Mouse (Mus musculus): ENCODE results near the gene Ears2.

Ears2 gene

DNA sequence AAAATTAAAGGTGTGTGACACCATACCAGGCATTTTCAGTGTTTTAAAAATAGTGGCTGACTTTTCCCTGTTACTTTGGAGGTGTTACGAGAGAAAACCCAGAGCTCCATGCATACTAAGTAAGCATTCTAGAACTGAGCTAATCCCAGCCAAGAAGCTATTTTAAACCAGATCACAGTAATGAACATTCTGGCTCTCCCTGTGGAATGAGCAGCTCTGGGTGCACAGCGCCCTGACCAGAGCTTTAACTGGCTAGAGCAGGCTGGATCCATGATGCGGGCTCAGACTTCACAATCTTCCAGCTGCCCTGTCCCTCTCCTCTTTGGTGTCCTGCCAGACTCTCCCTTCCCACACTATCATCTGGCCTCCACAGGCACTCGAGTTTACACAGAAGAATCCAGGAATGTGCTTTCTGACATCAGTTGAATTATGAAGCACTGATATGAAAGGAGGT lies 21.9 kb downstream of the Ears2 start:
- no peak for DNase-seq (ENCODE audit: low read depth)

DNA sequence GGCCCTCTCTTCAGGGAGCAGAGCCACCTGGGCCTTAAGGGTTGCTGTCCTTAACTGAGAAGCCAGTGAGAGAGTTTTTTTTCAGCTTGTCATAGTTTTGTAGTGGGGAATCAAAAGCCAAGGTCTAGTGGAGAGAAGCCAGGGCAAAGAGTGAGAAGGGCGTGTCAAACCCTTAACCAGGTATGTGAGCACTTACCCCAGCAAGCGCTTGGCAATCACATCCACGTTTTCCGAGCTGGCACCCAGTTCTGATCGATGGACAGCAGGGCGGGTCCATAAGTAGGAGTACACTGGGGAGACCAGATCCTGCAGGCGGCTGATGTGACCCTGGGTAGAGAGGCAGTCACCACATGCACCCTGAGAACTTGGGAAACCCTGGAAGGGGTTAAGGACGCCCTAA lies 23.0 kb downstream of the Ears2 start:
- no peak for DNase-seq (ENCODE audit: low read depth)

- DNase-seq (ENCODE audit: low read depth) = no peak
Measured at GRCm38 (mm10) chr7:122034348-122034747, 32.7 kb downstream of the Ears2 start.

DNA sequence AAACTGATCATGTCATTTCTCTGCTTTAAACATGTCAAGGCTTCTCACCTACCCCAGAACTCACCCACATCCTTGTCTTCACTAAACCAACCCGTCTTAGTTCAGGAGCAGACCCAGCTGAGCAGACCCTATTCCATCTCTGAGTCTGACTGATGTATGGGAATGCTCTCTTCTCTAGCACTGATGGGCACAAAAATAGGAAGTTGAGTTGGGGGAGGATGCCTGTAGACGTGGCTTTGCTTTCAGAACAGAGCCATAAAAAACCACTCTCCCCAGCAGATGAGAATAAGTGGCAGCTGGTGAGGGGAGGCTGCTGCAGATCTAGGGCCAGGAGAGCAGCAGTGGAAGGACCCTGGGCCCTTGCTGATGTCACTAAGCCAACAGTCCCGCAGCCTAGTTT lies 33.7 kb downstream of the Ears2 start:
- DNase-seq (ENCODE audit: low read depth) = no peak

- no peak for DNase-seq (ENCODE audit: low read depth)
Measured at GRCm38 (mm10) chr7:122022131-122022530, 44.9 kb downstream of the Ears2 start.

GRCm38 (mm10) chr7:122020667-122021354 lies 46.3 kb downstream of the Ears2 start, which contains the start of gene Gga2:
Gene Gga2, minus strand, starts transcription at chr7:122021222.
- DNase-seq (ENCODE audit: low read depth) = peak; percentile 79

DNA sequence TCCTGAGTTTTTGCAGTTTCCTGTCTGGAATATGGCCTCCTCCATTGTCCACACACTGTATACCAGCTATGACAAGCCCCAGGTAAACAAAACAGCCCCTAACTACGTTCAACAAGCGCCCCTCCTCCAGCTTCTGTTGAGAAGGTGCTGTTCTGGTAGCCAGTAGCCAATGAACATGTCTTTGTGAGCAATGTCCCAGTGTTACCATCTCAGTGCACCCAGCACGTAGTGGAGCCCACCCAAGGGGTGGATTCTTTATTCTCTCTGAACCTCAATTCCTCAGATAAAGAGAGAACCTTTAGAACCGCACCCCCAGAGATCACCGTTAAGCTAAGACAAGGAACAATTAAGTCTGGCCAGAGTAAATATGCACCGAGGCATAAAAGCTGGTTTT lies 46.8 kb downstream of the Ears2 start:
- DNase-seq (ENCODE audit: low read depth) = no peak

GRCm38 (mm10) chr7:122018978-122019377 lies 48.1 kb downstream of the Ears2 start:
- DNase-seq (ENCODE audit: low read depth) = no peak

- DNase-seq (ENCODE audit: low read depth) = peak; percentile 66
Measured at GRCm38 (mm10) chr7:122018247-122018646, 48.8 kb downstream of the Ears2 start.

- no peak for DNase-seq (ENCODE audit: low read depth)
Measured at GRCm38 (mm10) chr7:122015734-122016133, 51.3 kb downstream of the Ears2 start.

- DNase-seq (ENCODE audit: low read depth) = no peak
Measured at GRCm38 (mm10) chr7:122015105-122015504, 52.0 kb downstream of the Ears2 start.

DNA sequence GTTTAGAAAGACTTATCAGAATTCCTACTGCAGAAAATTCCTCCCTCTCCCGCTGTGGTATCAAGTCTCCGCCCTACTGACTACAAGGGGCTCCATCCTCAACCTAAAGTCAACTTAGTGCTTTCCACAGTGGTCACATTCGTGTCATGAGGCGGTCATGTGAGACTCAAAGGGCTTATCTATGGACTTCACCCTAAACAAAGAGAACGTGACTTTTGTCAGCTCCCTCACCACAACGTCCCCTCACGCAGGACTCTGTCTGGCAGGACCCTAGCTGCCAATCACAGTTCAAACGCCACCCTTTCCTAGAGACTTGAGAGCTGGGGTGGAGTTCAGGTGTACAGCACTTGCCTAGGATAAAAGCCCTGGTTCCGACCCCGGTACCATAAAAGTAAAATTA lies 54.1 kb downstream of the Ears2 start:
- no peak for DNase-seq (ENCODE audit: low read depth)

DNA sequence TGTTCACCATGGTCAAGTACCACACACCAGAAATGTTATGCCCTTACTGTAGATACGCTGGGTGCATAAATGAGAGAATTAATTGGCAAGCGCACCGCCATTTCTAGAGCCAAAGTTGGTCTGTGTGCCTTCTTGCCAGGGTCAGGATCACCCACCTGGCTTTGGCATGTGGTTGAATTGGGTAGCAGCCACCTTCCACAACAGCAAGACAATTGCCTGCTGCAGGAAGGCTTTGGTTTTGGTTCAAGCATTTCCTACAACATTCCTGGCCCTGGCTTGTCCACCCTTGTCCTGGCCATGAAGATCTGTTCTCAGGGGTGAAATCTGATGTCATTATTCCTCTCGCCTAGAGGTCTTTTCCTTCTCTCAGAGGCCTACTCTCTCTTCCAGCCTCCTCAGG lies 54.7 kb downstream of the Ears2 start:
- no peak for DNase-seq (ENCODE audit: low read depth)

DNA sequence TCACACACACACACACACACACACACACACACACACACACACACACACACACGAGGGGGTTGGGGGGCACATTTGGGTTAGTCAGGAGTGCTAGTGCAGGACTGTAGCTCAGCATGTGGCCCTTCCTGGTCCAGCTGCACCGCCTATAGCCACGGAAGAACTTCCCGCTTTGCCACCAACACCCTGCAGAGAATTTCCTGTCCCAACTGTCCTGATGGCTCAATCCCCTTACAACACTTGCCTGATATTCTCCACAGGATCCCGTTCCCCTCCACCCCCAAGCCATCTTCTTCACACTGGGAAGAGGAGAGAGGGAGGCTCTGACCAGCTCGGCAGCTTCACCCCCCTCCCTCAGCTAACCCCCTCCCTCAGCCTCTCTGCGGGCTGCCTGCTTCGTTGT lies 66.7 kb downstream of the Ears2 start:
- no peak for DNase-seq (ENCODE audit: low read depth)

GRCm38 (mm10) chr7:121995961-121996360 lies 71.1 kb downstream of the Ears2 start:
- no peak for DNase-seq (ENCODE audit: low read depth)

All from c-Kit-positive CD71-positive TER-119-negative erythroid progenitor cells, embryonic 14.5 days (primary cell).